Mouse (Mus musculus): ENCODE measurements around the gene Fchsd2.

DNA sequence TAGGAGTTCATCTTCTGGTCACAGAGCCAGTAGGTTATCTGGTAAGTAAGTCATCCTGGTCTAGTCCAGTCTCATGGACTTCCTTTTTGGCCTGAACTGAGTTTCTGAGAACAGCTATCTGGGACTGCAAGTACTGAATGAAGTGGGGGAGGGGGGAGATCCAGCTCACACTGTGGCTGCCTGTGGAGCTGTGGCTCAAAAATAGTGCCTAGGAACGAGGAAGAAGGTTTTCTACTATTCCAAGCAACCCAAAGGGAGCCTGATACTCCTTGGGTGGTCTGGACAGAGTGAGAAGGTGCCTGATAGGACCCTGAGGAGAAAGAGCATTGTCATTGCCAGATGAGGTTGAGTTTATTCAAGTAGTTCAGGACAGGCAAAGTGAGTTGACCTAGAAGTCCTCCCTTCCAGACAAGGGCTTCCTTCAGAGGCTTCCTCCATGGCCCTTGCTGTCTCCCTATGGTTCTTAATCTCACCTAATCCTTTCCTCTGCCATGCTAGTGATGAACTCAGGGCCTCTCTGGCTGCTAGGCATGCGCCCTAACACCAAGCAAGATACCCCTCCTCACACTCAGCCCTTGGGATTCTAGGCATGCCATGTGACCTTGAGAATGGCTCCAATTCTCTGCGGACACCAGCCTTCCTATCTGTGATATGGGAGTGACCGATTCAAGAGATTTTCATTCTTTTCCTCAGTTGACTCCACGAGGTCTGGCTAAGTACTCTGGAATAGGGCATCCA lies 14.6 kb downstream of the Fchsd2 start:
- no peak for TF ChIP-seq CTCF (IDR thresholded peaks at IDR 0.05; ENCODE audit: extremely low read depth, insufficient read depth, low read length)
- TF ChIP-seq POLR2A (IDR thresholded peaks at IDR 0.05; ENCODE audit: extremely low read depth, insufficient read depth, low read length) = no peak
